9 mouse cellular contexts compared by ENCODE assay signal in the genomic region with DNA sequence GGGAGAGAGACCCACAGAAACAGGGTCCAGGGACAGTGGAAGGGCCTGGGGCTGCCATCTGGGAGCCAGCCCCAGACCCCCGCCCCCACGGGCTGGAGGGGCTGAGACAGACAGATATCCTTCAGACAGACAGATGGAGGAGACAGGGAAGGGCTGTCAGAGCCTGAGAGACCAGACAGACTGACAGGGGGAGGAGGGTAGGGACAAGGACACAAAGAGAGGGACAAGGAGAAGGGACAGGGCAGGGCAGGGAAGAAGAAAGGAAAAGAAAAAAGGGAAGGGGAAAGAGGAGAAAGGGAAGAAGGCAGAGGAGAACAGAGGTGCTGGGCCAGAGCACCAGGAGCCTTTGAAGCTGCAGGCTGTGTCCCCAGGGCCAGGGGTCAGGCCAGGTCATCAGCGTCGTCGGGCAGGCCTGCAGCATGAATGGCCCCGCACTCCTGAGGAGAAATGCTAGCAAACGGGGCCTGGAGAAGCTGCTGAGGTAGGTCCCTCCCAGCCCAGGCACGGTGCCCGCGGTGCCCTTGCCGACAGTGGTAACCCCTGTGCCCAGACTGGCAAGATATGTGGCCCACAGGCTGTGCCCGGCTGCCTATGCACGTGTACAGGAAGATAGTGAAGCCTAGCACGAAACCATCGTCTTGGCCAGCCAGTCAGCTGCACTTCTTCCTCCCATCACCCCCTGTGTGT. TPM values are rescaled to one million over a fixed set of nuclear protein-coding genes. Genes with fewer than 3 reads are reported as not detected.
DNase-seq lines count a peak whose midpoint lies in the region; ATAC-seq and TF ChIP-seq lines count a peak whose summit lies in the region.
"Had no signal": no experiment of that assay in that cellular context is flagged by ENCODE, and none has a peak within 500 bp of the region (broad histone marks: within the 10 kb centered on the region; RNA-seq: fewer than 3 reads in every experiment).

No protein-coding gene starts in this region.

- TF ChIP-seq CTCF in cerebellum, adult 2 months (IDR thresholded peaks at IDR 0.05; ENCODE audit: borderline replicate concordance, insufficient read depth, low read depth, low read length), result no peak
- no peak for TF ChIP-seq CTCF in thymus, adult 2 months (IDR thresholded peaks at IDR 0.05; ENCODE audit: borderline replicate concordance, control insufficient read depth, extremely low read depth, insufficient read depth, low read length, poor library complexity)
- TF ChIP-seq CTCF in testis, adult 2 months (IDR thresholded peaks at IDR 0.05; ENCODE audit: control insufficient read depth, insufficient read depth, insufficient replicate concordance, low read depth, low read length), result no peak

- WGBS in cerebellum, adult 2 months, result 42% methylated on average over 15 of the region's 15 CpGs
- WGBS in thymus, adult 2 months, result 48% methylated on average over 15 of the region's 15 CpGs
- 41% methylated on average over 15 of the region's 15 CpGs for WGBS in intestine, embryonic 16.5 days

- peaks cover 28% of the 10 kb centered on the region for H3K4me1 ChIP-seq in cerebellum, adult 2 months (ENCODE audit: control insufficient read depth, insufficient read depth, low read length)
- peaks cover 4% of the 10 kb centered on the region; the same call in 1 of the 2 replicates for H3K4me1 ChIP-seq in thymus, adult 2 months (replicated peaks; ENCODE audit: control insufficient read depth, insufficient read depth, low read length)
- peaks cover 13% of the 10 kb centered on the region for H3K4me1 ChIP-seq in intestine, embryonic 16.5 days (ENCODE audit: control insufficient read depth, insufficient read depth, low read length)
- 0 out of 2 replicates have a peak, but pooled peaks cover 2% of the 10 kb centered on the region for H3K4me1 ChIP-seq in testis, adult 2 months (ENCODE audit: control insufficient read depth, insufficient read depth, low read length)

- ATAC-seq in intestine, embryonic 16.5 days, result no peak; the same call in 1 of the 2 replicates

- H3K4me3 ChIP-seq in cerebellum, adult 2 months (replicated peaks; ENCODE audit: insufficient read depth, low read depth, low read length), result no peak overlapping the region
- no peak overlapping the region for H3K4me3 ChIP-seq in thymus, adult 2 months (ENCODE audit: control insufficient read depth, insufficient read depth, low read length)
- H3K4me3 ChIP-seq in intestine, embryonic 16.5 days (ENCODE audit: low read length), result peak overlapping the region; percentile 46
- no peak overlapping the region for H3K4me3 ChIP-seq in testis, adult 2 months (ENCODE audit: control insufficient read depth, low read depth, low read length)

- H3K9ac ChIP-seq in intestine, embryonic 16.5 days (ENCODE audit: low read depth, low read length), result peak overlapping the region; percentile 76
- H3K9ac ChIP-seq: liver, embryonic 14.5 days had no signal

- no peaks in the 10 kb centered on the region for H3K36me3 ChIP-seq in thymus, adult 2 months (ENCODE audit: control insufficient read depth, insufficient read depth, low read length)
- no peaks in the 10 kb centered on the region for H3K36me3 ChIP-seq in intestine, embryonic 16.5 days (ENCODE audit: control insufficient read depth, insufficient read depth, low read length)
- H3K36me3 ChIP-seq in testis, adult 2 months (ENCODE audit: control insufficient read depth, insufficient read depth, low read length), result no peaks in the 10 kb centered on the region

- H3K4me2 ChIP-seq in intestine, embryonic 16.5 days (ENCODE audit: low read depth, low read length), result peak overlapping the region; percentile 64

- H3K27me3 ChIP-seq in cerebellum, adult 2 months (ENCODE audit: control insufficient read depth, insufficient read depth, low read length), result no peaks in the 10 kb centered on the region
- H3K27me3 ChIP-seq in thymus, adult 2 months (ENCODE audit: control insufficient read depth, insufficient read depth, low read length), result no peaks in the 10 kb centered on the region
- no peaks in the 10 kb centered on the region for H3K27me3 ChIP-seq in intestine, embryonic 16.5 days (replicated peaks; ENCODE audit: control insufficient read depth, insufficient read depth, low read length)
- no peaks in the 10 kb centered on the region for H3K27me3 ChIP-seq in testis, adult 2 months (ENCODE audit: control insufficient read depth, insufficient read depth, low read length)

- peak; percentile 31 for DNase-seq in cerebellum, adult 11-12 months
- no peak for DNase-seq in cerebellum, adult 2 months
- DNase-seq in thymus, postnatal 4 days, result peak; percentile 12
- no peak for DNase-seq in thymus, adult 2 months
- no peak for DNase-seq in thymus, postnatal 10 days (ENCODE audit: low spot score in 2 of 2)
- DNase-seq in kidney, postnatal 10 days, result no peak

- no peak for TF ChIP-seq POLR2A in cerebellum, adult 2 months (IDR thresholded peaks at IDR 0.05; ENCODE audit: borderline replicate concordance, insufficient read depth, low read length)
- no peak for TF ChIP-seq POLR2A in thymus, adult 2 months (IDR thresholded peaks at IDR 0.05; ENCODE audit: control insufficient read depth, extremely low read depth, insufficient read depth, low read length, poor library complexity)
- no peak for TF ChIP-seq POLR2A in testis, adult 2 months (IDR thresholded peaks at IDR 0.05; ENCODE audit: control insufficient read depth, low read depth, low read length)

- H3K9me3 ChIP-seq in intestine, embryonic 16.5 days (ENCODE audit: control insufficient read depth, low read length), result no peaks in the 10 kb centered on the region

- H3K27ac ChIP-seq in cerebellum, adult 2 months (ENCODE audit: insufficient read depth, low read length), result no peak overlapping the region
- H3K27ac ChIP-seq in thymus, adult 2 months (ENCODE audit: control insufficient read depth, insufficient read depth, low read length), result no peak overlapping the region
- H3K27ac ChIP-seq in intestine, embryonic 16.5 days (ENCODE audit: low read length), result peak overlapping the region; percentile 93
- peak overlapping the region; percentile 30; the same call in 1 of the 2 replicates for H3K27ac ChIP-seq in testis, adult 2 months (ENCODE audit: control insufficient read depth, insufficient read depth, low read depth, low read length)
- H3K27ac ChIP-seq: liver, embryonic 14.5 days had no signal

RNA-seq across cellular contexts. Expression of a gene that starts 11.4 kb away (rescaled TPM):
- 4.2 and 5.9 TPM in 2 replicates for polyA plus RNA-seq in cerebellum, adult 2 months (2012; rRNA removed)
- polyA plus RNA-seq in thymus, adult 2 months (2012; rRNA removed), result 507 and 626 TPM in 2 replicates
- polyA plus RNA-seq in intestine, embryonic 16.5 days (2015; fragmentation: Nextera tagmentation; extraction: Ambion mirVana), result 125 and 134 TPM in 2 replicates
- 2.4 and 5.9 TPM in 2 replicates for polyA plus RNA-seq in testis, adult 2 months (2012; rRNA removed)

RNA-seq across cellular contexts. Expression of a gene that starts 26.6 kb away (rescaled TPM):
- 0.39 and 0.65 TPM in 2 replicates for polyA plus RNA-seq in cerebellum, adult 2 months (2012; rRNA removed)
- 1.1 and 2.2 TPM in 2 replicates for polyA plus RNA-seq in thymus, adult 2 months (2012; rRNA removed)
- polyA plus RNA-seq in intestine, embryonic 16.5 days (2015; fragmentation: Nextera tagmentation; extraction: Ambion mirVana), result 2.1 and 3.2 TPM in 2 replicates
- not detected in 2 replicates for polyA plus RNA-seq in testis, adult 2 months (2012; rRNA removed)

RNA-seq across cellular contexts. Expression of a gene that starts 30.4 kb away (rescaled TPM):
- polyA plus RNA-seq in cerebellum, adult 2 months (2012; rRNA removed), result 0.52 TPM in 1 of 2 replicates, not detected in the other
- 3.2 and 4.3 TPM in 2 replicates for polyA plus RNA-seq in thymus, adult 2 months (2012; rRNA removed)
- 4.3 and 4.7 TPM in 2 replicates for polyA plus RNA-seq in intestine, embryonic 16.5 days (2015; fragmentation: Nextera tagmentation; extraction: Ambion mirVana)
- polyA plus RNA-seq in testis, adult 2 months (2012; rRNA removed), result 0.31 TPM in 1 of 2 replicates, not detected in the other

RNA-seq across cellular contexts. Expression of a gene that starts 37.4 kb away (rescaled TPM):
- not detected in 2 replicates for polyA plus RNA-seq in cerebellum, adult 2 months (2012; rRNA removed)
- polyA plus RNA-seq in thymus, adult 2 months (2012; rRNA removed), result 2.2 and 5.2 TPM in 2 replicates
- 8.8 and 10.4 TPM in 2 replicates for polyA plus RNA-seq in intestine, embryonic 16.5 days (2015; fragmentation: Nextera tagmentation; extraction: Ambion mirVana)
- 0.28 and 1.2 TPM in 2 replicates for polyA plus RNA-seq in testis, adult 2 months (2012; rRNA removed)

Comparison
In these comparisons a context has a peak if more than half of its experiments do, and no peak if none do; other contexts are left out.
1. DNase-seq: peak in cerebellum, adult 11-12 months (single experiment) and thymus, postnatal 4 days (single experiment); none in cerebellum, adult 2 months (0 of 2), thymus, adult 2 months (single experiment), thymus, postnatal 10 days (0 of 2) and kidney, postnatal 10 days (single experiment).
2. H3K27ac ChIP-seq: peak in intestine, embryonic 16.5 days (single experiment) and testis, adult 2 months (single experiment); none in cerebellum, adult 2 months (single experiment) and thymus, adult 2 months (single experiment).
3. RNA of a gene that starts 11.4 kb away (polyA plus RNA-seq): 507 to 626 TPM in thymus, adult 2 months and 125 to 134 TPM in intestine, embryonic 16.5 days; 4.2 to 5.9 TPM in cerebellum, adult 2 months and 2.4 to 5.9 TPM in testis, adult 2 months; every median in the first group is over 10 times any median in the second.